In the genomic region with DNA sequence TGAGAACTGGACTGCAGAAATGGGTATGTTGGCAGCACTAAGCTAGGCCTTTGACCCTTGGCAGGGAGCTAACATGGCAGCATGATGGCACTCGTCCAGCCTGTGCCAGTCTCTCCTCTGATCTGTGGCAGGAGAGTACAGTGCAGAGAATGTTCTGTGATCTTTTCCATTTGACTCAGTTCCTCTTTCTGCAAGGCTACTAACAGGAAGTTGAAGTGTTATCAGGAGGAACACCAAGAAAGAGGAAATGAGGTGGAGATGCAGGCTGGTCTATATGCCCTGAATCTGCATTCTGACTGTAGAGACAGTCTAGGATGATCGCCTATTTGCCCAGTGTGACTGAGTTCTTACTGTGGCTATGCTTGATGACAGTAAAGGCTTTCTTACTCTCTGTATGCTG, we compare ENCODE assay signal across 11 mouse cellular contexts. TPM values are rescaled to one million over a fixed set of nuclear protein-coding genes. Genes with fewer than 3 reads are reported as not detected.
DNase-seq lines count a peak whose midpoint lies in the region; ATAC-seq and TF ChIP-seq lines count a peak whose summit lies in the region.
"Had no signal": no experiment of that assay in that cellular context is flagged by ENCODE, and none has a peak within 500 bp of the region (broad histone marks: within the 10 kb centered on the region; RNA-seq: fewer than 3 reads in every experiment).

No protein-coding gene starts in this region.

- H3K4me2 ChIP-seq in kidney, embryonic 15.5 days = no peak overlapping the region
- H3K4me2 ChIP-seq in CH12.LX (ENCODE audit: insufficient read depth, low read depth, poor library complexity, severe bottlenecking) = no peak overlapping the region
- H3K4me2 ChIP-seq in liver, embryonic 11.5 days = no peak overlapping the region
- H3K4me2 ChIP-seq in forebrain, embryonic 16.5 days (ENCODE audit: low read length) = no peak overlapping the region
- H3K4me2 ChIP-seq: embryonic facial prominence, embryonic 12.5 days had no signal

- no peak for TF ChIP-seq POLR2A in kidney, adult 2 months (IDR thresholded peaks at IDR 0.05; ENCODE audit: low read depth, low read length)
- peak; percentile 46; the same call in 1 of the 2 replicates for TF ChIP-seq POLR2A in CH12.LX (IDR thresholded peaks at IDR 0.05; ENCODE audit: low read depth, low read length)

- 78% methylated on average over 2 of the region's 2 CpGs for WGBS in kidney, adult 2 months
- WGBS in kidney, embryonic 15.5 days = 77% methylated on average over 2 of the region's 2 CpGs
- 59% methylated on average over 2 of the region's 2 CpGs for WGBS in liver, embryonic 11.5 days
- 85% methylated on average over 2 of the region's 2 CpGs for WGBS in forebrain, embryonic 16.5 days

- no peak overlapping the region for H3K4me3 ChIP-seq in kidney, adult 2 months (ENCODE audit: insufficient read depth, low read depth, low read length)
- no peak overlapping the region for H3K4me3 ChIP-seq in kidney, embryonic 15.5 days (replicated peaks)
- no peak overlapping the region for H3K4me3 ChIP-seq in CH12.LX (replicated peaks in 1 of 3; ENCODE audit: low read depth in 2 of 3, low read length in 2 of 3, poor library complexity in 1 of 3)
- no peak overlapping the region for H3K4me3 ChIP-seq in liver, embryonic 11.5 days (ENCODE audit: low read depth, low read length)
- H3K4me3 ChIP-seq in forebrain, embryonic 16.5 days (replicated peaks; ENCODE audit: low read length) = no peak overlapping the region
- H3K4me3 ChIP-seq: embryonic facial prominence, embryonic 12.5 days had no signal

- no peaks in the 10 kb centered on the region for H3K9me3 ChIP-seq in kidney, embryonic 15.5 days (replicated peaks)
- H3K9me3 ChIP-seq in CH12.LX (replicated peaks; ENCODE audit: low read length) = no peaks in the 10 kb centered on the region
- no peaks in the 10 kb centered on the region for H3K9me3 ChIP-seq in liver, embryonic 11.5 days (ENCODE audit: control insufficient read depth, low read length)
- no peaks in the 10 kb centered on the region for H3K9me3 ChIP-seq in forebrain, embryonic 16.5 days (ENCODE audit: control insufficient read depth, low read length)
- H3K9me3 ChIP-seq: embryonic facial prominence, embryonic 12.5 days had no signal

- H3K79me2 ChIP-seq in CH12.LX (replicated peaks; ENCODE audit: control insufficient read depth, extremely low read depth, insufficient read depth, poor library complexity, severe bottlenecking) = no peaks in the 10 kb centered on the region

- in situ Hi-C loops in CH12.LX (cut with MboI; ENCODE audit: low pct_ligation_motif_present, low pct_unique_long_range_greater_than_20kb, low sequenced_read_pairs) = no loop called here

- no peaks in the 10 kb centered on the region for H3K36me3 ChIP-seq in kidney, adult 2 months (ENCODE audit: control insufficient read depth, insufficient read depth, low read length)
- H3K36me3 ChIP-seq in kidney, embryonic 15.5 days = peaks cover 15% of the 10 kb centered on the region
- H3K36me3 ChIP-seq in CH12.LX (replicated peaks in 1 of 2; ENCODE audit: control insufficient read depth in 1 of 2, insufficient read depth in 1 of 2, low read length in 1 of 2) = peaks cover 21 to 57% of the 10 kb centered on the region in 2 experiments
- H3K36me3 ChIP-seq in liver, embryonic 11.5 days (ENCODE audit: control insufficient read depth, insufficient read depth, low read length) = no peaks in the 10 kb centered on the region; the same call in 1 of the 2 replicates
- H3K36me3 ChIP-seq in forebrain, embryonic 16.5 days (ENCODE audit: control insufficient read depth, insufficient read depth) = no peaks in the 10 kb centered on the region

- H3K27ac ChIP-seq in kidney, adult 2 months (ENCODE audit: insufficient read depth, low read depth, low read length) = no peak overlapping the region
- no peak overlapping the region for H3K27ac ChIP-seq in kidney, embryonic 15.5 days
- peak overlapping the region; percentile 45 for H3K27ac ChIP-seq in CH12.LX (ENCODE audit: insufficient read depth, low read depth)
- 0 out of 2 replicates have a peak overlapping the region, but pooled peaks have one; percentile 38 for H3K27ac ChIP-seq in liver, embryonic 11.5 days (ENCODE audit: low read depth, low read length)
- H3K27ac ChIP-seq in forebrain, embryonic 16.5 days (ENCODE audit: low read length) = no peak overlapping the region
- H3K27ac ChIP-seq: embryonic facial prominence, embryonic 12.5 days had no signal

- no peak; the same call in none of the 2 replicates for TF ChIP-seq RAD21 in CH12.LX (IDR thresholded peaks at IDR 0.05; ENCODE audit: low read depth, low read length)

- dilution Hi-C loops in CH12.LX (cut with MboI; ENCODE audit: extremely low pct_ligation_motif_present, extremely low pct_unique_long_range_greater_than_20kb, low sequenced_read_pairs) = no loop called here

- TF ChIP-seq EP300 in CH12.LX (IDR thresholded peaks at IDR 0.05; ENCODE audit: low read length) = peak; percentile 99

- H3K4me1 ChIP-seq in kidney, adult 2 months (ENCODE audit: control insufficient read depth, insufficient read depth, low read length) = peaks cover 4% of the 10 kb centered on the region; the same call in 1 of the 2 replicates
- no peaks in the 10 kb centered on the region for H3K4me1 ChIP-seq in kidney, embryonic 15.5 days
- peaks cover 13 to 20% of the 10 kb centered on the region in 2 experiments for H3K4me1 ChIP-seq in CH12.LX (ENCODE audit: control insufficient read depth in 1 of 2, insufficient read depth in 2 of 2)
- peaks cover 41% of the 10 kb centered on the region for H3K4me1 ChIP-seq in liver, embryonic 11.5 days (replicated peaks; ENCODE audit: control insufficient read depth, insufficient read depth, low read length)
- no peaks in the 10 kb centered on the region for H3K4me1 ChIP-seq in forebrain, embryonic 16.5 days (replicated peaks; ENCODE audit: control insufficient read depth, insufficient read depth, low read length)
- H3K4me1 ChIP-seq: embryonic facial prominence, embryonic 12.5 days had no signal

- ATAC-seq in kidney, embryonic 15.5 days (replicated peaks; ENCODE audit: low FRiP score) = no peak
- ATAC-seq in liver, embryonic 11.5 days (replicated peaks; ENCODE audit: low FRiP score) = no peak
- ATAC-seq in forebrain, embryonic 16.5 days = no peak
- ATAC-seq: hindbrain, embryonic 16.5 days; Patski had no signal

- intact Hi-C loops in gastrocnemius, postnatal 36 days (cut with DNase I) = no loop called here

- no peak for TF ChIP-seq CTCF in kidney, adult 2 months (conservative IDR thresholded peaks at IDR 0.05; ENCODE audit: insufficient read depth, insufficient read length, low read depth, low read length)
- TF ChIP-seq CTCF in CH12.LX (conservative IDR thresholded peaks at IDR 0.05 in 1 of 2, IDR thresholded peaks at IDR 0.05 in 1 of 2; ENCODE audit: low read depth in 2 of 2, low read length in 2 of 2) = no peak

- no peak overlapping the region for H3K9ac ChIP-seq in kidney, embryonic 15.5 days
- no peak overlapping the region for H3K9ac ChIP-seq in CH12.LX (ENCODE audit: insufficient read depth, low read depth)
- H3K9ac ChIP-seq in liver, embryonic 11.5 days (ENCODE audit: low read depth, low read length) = no peak overlapping the region
- no peak overlapping the region for H3K9ac ChIP-seq in forebrain, embryonic 16.5 days (replicated peaks; ENCODE audit: low read depth, low read length)
- H3K9ac ChIP-seq: embryonic facial prominence, embryonic 12.5 days had no signal

- H3K27me3 ChIP-seq in kidney, adult 2 months (replicated peaks; ENCODE audit: control insufficient read depth, insufficient read depth, low read length) = no peaks in the 10 kb centered on the region
- H3K27me3 ChIP-seq in kidney, embryonic 15.5 days = no peaks in the 10 kb centered on the region
- no peaks in the 10 kb centered on the region for H3K27me3 ChIP-seq in CH12.LX (replicated peaks)
- no peaks in the 10 kb centered on the region for H3K27me3 ChIP-seq in liver, embryonic 11.5 days (replicated peaks; ENCODE audit: control insufficient read depth, insufficient read depth, low read length)
- H3K27me3 ChIP-seq in forebrain, embryonic 16.5 days (replicated peaks; ENCODE audit: control insufficient read depth, insufficient read depth, low read length) = no peaks in the 10 kb centered on the region
- H3K27me3 ChIP-seq: embryonic facial prominence, embryonic 12.5 days; Patski had no signal

- peak; percentile 85 for DNase-seq in kidney, adult 2 months
- DNase-seq in 416B (ENCODE audit: low read depth) = peak; percentile 93
- peak; percentile 89 for DNase-seq in CH12.LX (ENCODE audit: extremely low read depth)
- no peak for DNase-seq in liver, embryonic 11.5 days (ENCODE audit: low spot score)
- no peak for DNase-seq in gastrocnemius, postnatal 36 days
- DNase-seq: retina, postnatal 1 day had no signal

RNA-seq across cellular contexts. Expression of gene Primpol, which starts 21.4 kb away (rescaled TPM):
- 1.1 and 1.4 TPM in 2 replicates for polyA plus RNA-seq in kidney, adult 2 months (2012; rRNA removed)
- 14.6 and 15.5 TPM in 2 replicates for polyA plus RNA-seq in kidney, embryonic 15.5 days (2015; fragmentation: Nextera tagmentation; extraction: Ambion mirVana)
- total RNA-seq in CH12.LX (2012; rRNA removed) (8.5 and 12.4 TPM in 2 replicates), CH12.LX (2014; rRNA removed) (16.7 and 17.8 TPM in 2 replicates)
- polyA plus RNA-seq in CH12.LX (2012; ENCODE audit: insufficient read length, low read depth) = 15.3 and 16.2 TPM in 2 replicates
- polyA plus RNA-seq in liver, embryonic 11.5 days (2014; fragmentation: Nextera tagmentation; extraction: Ambion mirVana) = 16.4 and 18.5 TPM in 2 replicates
- 9.5 and 12.6 TPM in 2 replicates for polyA plus RNA-seq in forebrain, embryonic 16.5 days (2015; fragmentation: Nextera tagmentation; extraction: Ambion mirVana)
- total RNA-seq in gastrocnemius, postnatal 36 days (2021) = 1 to 10 TPM in 1 of 2 experiments, under 1 TPM in 1; 0.99 to 1.6 TPM

RNA-seq across cellular contexts. Expression of gene Casp3, which starts 21.5 kb away (rescaled TPM):
- 7.1 and 9.2 TPM in 2 replicates for polyA plus RNA-seq in kidney, adult 2 months (2012; rRNA removed)
- polyA plus RNA-seq in kidney, embryonic 15.5 days (2015; fragmentation: Nextera tagmentation; extraction: Ambion mirVana) = 80.9 and 82.5 TPM in 2 replicates
- 43.7 and 57.8 TPM in 2 replicates for total RNA-seq in CH12.LX (2012; rRNA removed)
- 105 and 114 TPM in 2 replicates for total RNA-seq in CH12.LX (2014; rRNA removed)
- polyA plus RNA-seq in CH12.LX (2012; ENCODE audit: insufficient read length, low read depth) = 70.0 and 81.6 TPM in 2 replicates
- 155 and 175 TPM in 2 replicates for polyA plus RNA-seq in liver, embryonic 11.5 days (2014; fragmentation: Nextera tagmentation; extraction: Ambion mirVana)
- polyA plus RNA-seq in forebrain, embryonic 16.5 days (2015; fragmentation: Nextera tagmentation; extraction: Ambion mirVana) = 315 and 322 TPM in 2 replicates
- total RNA-seq in gastrocnemius, postnatal 36 days (2021) = 1 to 10 TPM; 2.4 to 3.0 TPM

RNA-seq across cellular contexts. Expression of gene Cenpu, which starts 43.8 kb away (rescaled TPM):
- 0.33 and 0.67 TPM in 2 replicates for polyA plus RNA-seq in kidney, adult 2 months (2012; rRNA removed)
- 18.5 and 19.7 TPM in 2 replicates for polyA plus RNA-seq in kidney, embryonic 15.5 days (2015; fragmentation: Nextera tagmentation; extraction: Ambion mirVana)
- total RNA-seq in CH12.LX (2012; rRNA removed) = 7.8 and 16.7 TPM in 2 replicates
- total RNA-seq in CH12.LX (2014; rRNA removed) = 26.8 and 32.4 TPM in 2 replicates
- 27.7 and 28.3 TPM in 2 replicates for polyA plus RNA-seq in CH12.LX (2012; ENCODE audit: insufficient read length, low read depth)
- polyA plus RNA-seq in liver, embryonic 11.5 days (2014; fragmentation: Nextera tagmentation; extraction: Ambion mirVana) = 22.0 and 29.8 TPM in 2 replicates
- polyA plus RNA-seq in forebrain, embryonic 16.5 days (2015; fragmentation: Nextera tagmentation; extraction: Ambion mirVana) = 8.8 and 15.1 TPM in 2 replicates
- under 1 TPM; 0.26 to 0.62 TPM for total RNA-seq in gastrocnemius, postnatal 36 days (2021)

Comparison
In these comparisons a context has a peak if more than half of its experiments do, and no peak if none do; other contexts are left out.
1. DNase-seq: peak in kidney, adult 2 months (single experiment), 416B (single experiment) and CH12.LX (single experiment); none in liver, embryonic 11.5 days (single experiment) and gastrocnemius, postnatal 36 days (0 of 2).
2. H3K27ac ChIP-seq: peak in CH12.LX (single experiment) and liver, embryonic 11.5 days (single experiment); none in kidney, adult 2 months (single experiment), kidney, embryonic 15.5 days (single experiment) and forebrain, embryonic 16.5 days (single experiment).